Mouse (Mus musculus): Measurements from ENCODE around the gene Srxn1. TPM values are rescaled to one million over a fixed set of nuclear protein-coding genes. Genes with fewer than 3 reads are reported as not detected.

Srxn1 gene
- polyA plus RNA-seq, 1 experiment from 2014 or later: 7.7 TPM

- no peak for ATAC-seq (ENCODE audit: extremely low read depth, insufficient number of reproducible peaks, low FRiP score, low TSS enrichment)
- Histone ChIP-seq H3K27ac (replicated peaks) (0 out of 2 replicates have a peak overlapping the region, but pooled peaks have one; percentile 15), H3K4me2 (peak overlapping the region; percentile 87), H3K4me1 (peaks cover 22% of the 10 kb centered on the region), H3K4me3 (peak overlapping the region; percentile 77), H3K36me3 (peaks cover 8% of the 10 kb centered on the region; the same call in 1 of the 2 replicates), H3K9ac (no peak overlapping the region), H3K27me3 (replicated peaks) (peaks cover 28% of the 10 kb centered on the region), H3K9me3 (no peaks in the 10 kb centered on the region)
- WGBS: 98% methylated on average over 10 of the region's 10 CpGs
These were observed 1.3 kb downstream of the Srxn1 start for GRCm38 (mm10) chr2:152106597-152106996.

GRCm38 (mm10) chr2:152108702-152109101, 3.4 kb downstream of the Srxn1 start:
- 58% methylated on average over 7 of the region's 7 CpGs for WGBS
- Histone ChIP-seq H3K4me3 (no peak overlapping the region), H3K4me2 (no peak overlapping the region), H3K9ac (no peak overlapping the region), H3K27me3 (replicated peaks) (peaks cover 20% of the 10 kb centered on the region; the same call in 1 of the 2 replicates), H3K9me3 (no peaks in the 10 kb centered on the region), H3K4me1 (peaks cover 24% of the 10 kb centered on the region), H3K36me3 (peaks cover 8% of the 10 kb centered on the region; the same call in 1 of the 2 replicates), H3K27ac (replicated peaks) (no peak overlapping the region)
- no peak for ATAC-seq (ENCODE audit: extremely low read depth, insufficient number of reproducible peaks, low FRiP score, low TSS enrichment)

GRCm38 (mm10) chr2:152109386-152109785, 4.1 kb downstream of the Srxn1 start:
- Histone ChIP-seq H3K4me2 (no peak overlapping the region), H3K36me3 (peaks cover 8% of the 10 kb centered on the region; the same call in 1 of the 2 replicates), H3K27ac (replicated peaks) (no peak overlapping the region), H3K4me1 (peaks cover 26% of the 10 kb centered on the region), H3K4me3 (no peak overlapping the region), H3K27me3 (replicated peaks) (peaks cover 23% of the 10 kb centered on the region; the same call in 1 of the 2 replicates), H3K9me3 (no peaks in the 10 kb centered on the region), H3K9ac (no peak overlapping the region)
- ATAC-seq (ENCODE audit: extremely low read depth, insufficient number of reproducible peaks, low FRiP score, low TSS enrichment): no peak
- 84% methylated on average over 5 of the region's 5 CpGs for WGBS

- Histone ChIP-seq H3K4me3 (no peak overlapping the region), H3K9ac (0 out of 2 replicates have a peak overlapping the region, but pooled peaks have one; percentile 6), H3K36me3 (peaks cover 8% of the 10 kb centered on the region; the same call in 1 of the 2 replicates), H3K27me3 (replicated peaks) (peaks cover 42% of the 10 kb centered on the region), H3K4me1 (peaks cover 26% of the 10 kb centered on the region), H3K4me2 (no peak overlapping the region), H3K27ac (replicated peaks) (no peak overlapping the region), H3K9me3 (no peaks in the 10 kb centered on the region)
- WGBS: 28% methylated on average over 2 of the region's 2 CpGs
- no peak for ATAC-seq (ENCODE audit: extremely low read depth, insufficient number of reproducible peaks, low FRiP score, low TSS enrichment)
These were observed 6.0 kb downstream of the Srxn1 start for GRCm38 (mm10) chr2:152111311-152111710.

- Histone ChIP-seq H3K9me3 (no peaks in the 10 kb centered on the region), H3K27ac (replicated peaks) (no peak overlapping the region), H3K4me2 (0 out of 2 replicates have a peak overlapping the region, but pooled peaks have one; percentile 2), H3K9ac (no peak overlapping the region), H3K4me1 (peaks cover 22% of the 10 kb centered on the region), H3K4me3 (no peak overlapping the region), H3K27me3 (replicated peaks) (peaks cover 43% of the 10 kb centered on the region), H3K36me3 (peaks cover 8% of the 10 kb centered on the region; the same call in 1 of the 2 replicates)
- peak; percentile 32 for ATAC-seq (ENCODE audit: extremely low read depth, insufficient number of reproducible peaks, low FRiP score, low TSS enrichment)
- WGBS: 11% methylated on average over 7 of the region's 7 CpGs
These were observed 6.6 kb downstream of the Srxn1 start for GRCm38 (mm10) chr2:152111920-152112319.

- Histone ChIP-seq H3K27ac (replicated peaks) (no peak overlapping the region), H3K9me3 (no peaks in the 10 kb centered on the region), H3K4me2 (no peak overlapping the region), H3K36me3 (peaks cover 8% of the 10 kb centered on the region; the same call in 1 of the 2 replicates), H3K4me1 (peaks cover 22% of the 10 kb centered on the region), H3K4me3 (no peak overlapping the region), H3K9ac (no peak overlapping the region), H3K27me3 (replicated peaks) (peaks cover 43% of the 10 kb centered on the region)
- no peak for ATAC-seq (ENCODE audit: extremely low read depth, insufficient number of reproducible peaks, low FRiP score, low TSS enrichment)
- 81% methylated on average over 5 of the region's 5 CpGs for WGBS
These were observed 7.2 kb downstream of the Srxn1 start for GRCm38 (mm10) chr2:152112490-152112889.

- no peak overlapping the region for H3K27ac ChIP-seq (replicated peaks)
- peaks cover 7% of the 10 kb centered on the region; the same call in 1 of the 2 replicates for H3K36me3 ChIP-seq
- no peak overlapping the region for H3K4me2 ChIP-seq
- peaks cover 22% of the 10 kb centered on the region for H3K4me1 ChIP-seq
- peaks cover 43% of the 10 kb centered on the region for H3K27me3 ChIP-seq (replicated peaks)
- H3K4me3 ChIP-seq: no peak overlapping the region
- 62% methylated on average over 10 of the region's 10 CpGs for WGBS
- ATAC-seq (ENCODE audit: extremely low read depth, insufficient number of reproducible peaks, low FRiP score, low TSS enrichment): no peak
- no peaks in the 10 kb centered on the region for H3K9me3 ChIP-seq
- H3K9ac ChIP-seq: no peak overlapping the region
These were observed 7.7 kb downstream of the Srxn1 start for GRCm38 (mm10) chr2:152112970-152113369.

GRCm38 (mm10) chr2:152114057-152114975, 9.0 kb downstream of the Srxn1 start:
- ATAC-seq (ENCODE audit: extremely low read depth, insufficient number of reproducible peaks, low FRiP score, low TSS enrichment): no peak
- H3K4me2 ChIP-seq: peak overlapping the region; percentile 65
- no peak overlapping the region for H3K27ac ChIP-seq (replicated peaks)
- peak overlapping the region; percentile 29 for H3K4me3 ChIP-seq
- WGBS: 16% methylated on average over 36 of the region's 36 CpGs
- H3K4me1 ChIP-seq: peaks cover 22% of the 10 kb centered on the region
- peaks cover 45% of the 10 kb centered on the region for H3K27me3 ChIP-seq (replicated peaks)
- H3K9me3 ChIP-seq: no peaks in the 10 kb centered on the region
- peak overlapping the region; percentile 29; the same call in 1 of the 2 replicates for H3K9ac ChIP-seq
- peaks cover 2% of the 10 kb centered on the region; the same call in 1 of the 2 replicates for H3K36me3 ChIP-seq

- H3K36me3 ChIP-seq: no peaks in the 10 kb centered on the region
- H3K4me2 ChIP-seq: no peak overlapping the region
- H3K4me1 ChIP-seq: peaks cover 12% of the 10 kb centered on the region
- peaks cover 55% of the 10 kb centered on the region for H3K27me3 ChIP-seq (replicated peaks)
- no peak overlapping the region for H3K9ac ChIP-seq
- no peak overlapping the region for H3K4me3 ChIP-seq
- no peaks in the 10 kb centered on the region for H3K9me3 ChIP-seq
- H3K27ac ChIP-seq (replicated peaks): no peak overlapping the region
- 69% methylated on average over 7 of the region's 7 CpGs for WGBS
- ATAC-seq (ENCODE audit: extremely low read depth, insufficient number of reproducible peaks, low FRiP score, low TSS enrichment): no peak
These were observed 12.4 kb downstream of the Srxn1 start for GRCm38 (mm10) chr2:152117694-152118093.

- H3K4me3 ChIP-seq: no peak overlapping the region
- no peak for ATAC-seq (ENCODE audit: extremely low read depth, insufficient number of reproducible peaks, low FRiP score, low TSS enrichment)
- H3K4me1 ChIP-seq: peaks cover 10% of the 10 kb centered on the region
- no peaks in the 10 kb centered on the region for H3K36me3 ChIP-seq
- peaks cover 45% of the 10 kb centered on the region for H3K27me3 ChIP-seq (replicated peaks)
- H3K9me3 ChIP-seq: no peaks in the 10 kb centered on the region
- 33% methylated on average over 6 of the region's 6 CpGs for WGBS
- H3K27ac ChIP-seq (replicated peaks): no peak overlapping the region
- H3K4me2 ChIP-seq: no peak overlapping the region
- no peak overlapping the region for H3K9ac ChIP-seq
These were observed 14.0 kb downstream of the Srxn1 start for GRCm38 (mm10) chr2:152119228-152119865.

GRCm38 (mm10) chr2:152122896-152123295, 17.6 kb downstream of the Srxn1 start:
- Histone ChIP-seq H3K27ac (replicated peaks) (no peak overlapping the region), H3K4me1 (no peaks in the 10 kb centered on the region), H3K27me3 (replicated peaks) (peaks cover 25% of the 10 kb centered on the region), H3K9me3 (no peaks in the 10 kb centered on the region), H3K36me3 (no peaks in the 10 kb centered on the region), H3K4me3 (no peak overlapping the region), H3K9ac (no peak overlapping the region), H3K4me2 (no peak overlapping the region)
- WGBS: 43% methylated on average over 9 of the region's 9 CpGs
- no peak for ATAC-seq (ENCODE audit: extremely low read depth, insufficient number of reproducible peaks, low FRiP score, low TSS enrichment)
